Mouse (Mus musculus): ENCODE results near the gene Ift81.

- no peak for TF ChIP-seq CTCF (IDR thresholded peaks at IDR 0.05)
- no peak for TF ChIP-seq EP300 (IDR thresholded peaks at IDR 0.05)
These were observed 31.0 kb upstream of the Ift81 start for GRCm38 (mm10) chr5:122645290-122645689.
